ENCODE assay signal across 8 mouse cellular contexts in the genomic region with DNA sequence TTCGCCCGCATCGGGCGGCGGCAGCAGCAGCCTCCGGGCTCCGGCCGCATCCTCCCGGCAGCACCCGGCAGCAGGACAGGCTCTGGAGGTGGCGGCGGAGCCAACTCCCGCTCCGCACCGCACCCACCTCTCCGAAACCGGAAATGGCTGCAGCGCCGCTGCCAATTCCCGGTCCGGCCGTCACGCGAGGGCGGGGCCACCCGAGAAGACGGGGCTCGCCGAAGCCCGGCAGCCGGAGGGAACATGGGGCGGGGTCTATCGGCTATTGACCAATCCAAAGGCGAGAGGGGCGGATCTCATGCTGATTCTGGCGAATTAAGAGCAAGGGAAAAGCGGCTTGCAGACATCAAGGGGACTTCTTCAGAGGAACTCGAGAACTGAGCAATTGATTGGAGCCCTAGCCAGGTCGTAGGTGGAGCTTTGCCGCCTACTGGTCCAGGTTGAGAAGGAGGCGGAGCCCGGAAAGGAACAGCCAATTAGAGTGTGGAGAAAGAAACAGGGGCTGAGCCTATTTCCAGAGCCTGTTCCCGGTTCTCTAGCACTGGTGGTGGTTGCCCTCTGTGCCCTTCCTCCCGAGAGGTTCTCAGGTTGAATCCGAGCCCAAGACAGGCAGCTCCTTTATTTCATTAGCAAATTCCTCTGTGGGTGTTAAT. TPM values are rescaled to one million over a fixed set of nuclear protein-coding genes. Genes with fewer than 3 reads are reported as not detected.
DNase-seq lines count a peak whose midpoint lies in the region; ATAC-seq and TF ChIP-seq lines count a peak whose summit lies in the region.

A gene (minus strand): TSS at position 234 of the 653 bp plus-strand sequence.

- no peaks in the 10 kb centered on the region for H3K9me3 ChIP-seq in E14TG2a.4 (ENCODE audit: low read length)
- no peaks in the 10 kb centered on the region for H3K9me3 ChIP-seq in forebrain, embryonic 12.5 days
- H3K9me3 ChIP-seq in heart, postnatal 0 days (replicated peaks; ENCODE audit: control insufficient read depth, low read length): no peaks in the 10 kb centered on the region
- H3K9me3 ChIP-seq in liver, embryonic 16.5 days (replicated peaks; ENCODE audit: control insufficient read depth, low read length): no peaks in the 10 kb centered on the region
- H3K9me3 ChIP-seq in neural tube, embryonic 13.5 days: no peaks in the 10 kb centered on the region

- peak within 1 kb of the TSS; percentile 79 for H3K27ac ChIP-seq in forebrain, embryonic 12.5 days
- peak within 1 kb of the TSS; percentile 94 for H3K27ac ChIP-seq in heart, postnatal 0 days (ENCODE audit: low read depth)
- H3K27ac ChIP-seq in liver, embryonic 16.5 days (ENCODE audit: low read length): peak within 1 kb of the TSS; percentile 61
- peak within 1 kb of the TSS; percentile 86 for H3K27ac ChIP-seq in neural tube, embryonic 13.5 days (replicated peaks)
- peak within 1 kb of the TSS; percentile 88 for H3K27ac ChIP-seq in testis, adult 2 months (ENCODE audit: control insufficient read depth, insufficient read depth, low read depth, low read length)

- TF ChIP-seq POLR2A in testis, adult 2 months (IDR thresholded peaks at IDR 0.05; ENCODE audit: control insufficient read depth, low read depth, low read length): peak; percentile 80

- H3K27me3 ChIP-seq in E14TG2a.4 (ENCODE audit: insufficient read depth, low read length): no peaks in the 10 kb centered on the region
- no peaks in the 10 kb centered on the region for H3K27me3 ChIP-seq in forebrain, embryonic 12.5 days
- no peaks in the 10 kb centered on the region for H3K27me3 ChIP-seq in heart, postnatal 0 days (ENCODE audit: control insufficient read depth, insufficient read depth, low read length)
- no peaks in the 10 kb centered on the region for H3K27me3 ChIP-seq in liver, embryonic 16.5 days (ENCODE audit: control insufficient read depth, insufficient read depth, low read depth, low read length)
- H3K27me3 ChIP-seq in neural tube, embryonic 13.5 days: no peaks in the 10 kb centered on the region
- H3K27me3 ChIP-seq in testis, adult 2 months (ENCODE audit: control insufficient read depth, insufficient read depth, low read length): no peaks in the 10 kb centered on the region

- no peaks in the 10 kb centered on the region for H3K36me3 ChIP-seq in E14TG2a.4 (ENCODE audit: insufficient read depth, low read length)
- no peaks in the 10 kb centered on the region for H3K36me3 ChIP-seq in forebrain, embryonic 12.5 days (replicated peaks)
- no peaks in the 10 kb centered on the region for H3K36me3 ChIP-seq in heart, postnatal 0 days (replicated peaks; ENCODE audit: control insufficient read depth, insufficient read depth, low read length)
- no peaks in the 10 kb centered on the region for H3K36me3 ChIP-seq in liver, embryonic 16.5 days (ENCODE audit: control insufficient read depth, insufficient read depth)
- H3K36me3 ChIP-seq in neural tube, embryonic 13.5 days: no peaks in the 10 kb centered on the region
- no peaks in the 10 kb centered on the region for H3K36me3 ChIP-seq in testis, adult 2 months (ENCODE audit: control insufficient read depth, insufficient read depth, low read length)

- peak; percentile 33; the same call in 1 of the 2 replicates for TF ChIP-seq EP300 in heart, postnatal 0 days (IDR thresholded peaks at IDR 0.05; ENCODE audit: low read depth)

- peak within 1 kb of the TSS; percentile 96 for H3K4me3 ChIP-seq in E14TG2a.4 (replicated peaks; ENCODE audit: low read length)
- peak within 1 kb of the TSS; percentile 97 for H3K4me3 ChIP-seq in forebrain, embryonic 12.5 days (replicated peaks)
- H3K4me3 ChIP-seq in heart, postnatal 0 days (ENCODE audit: low read depth, low read length): peak within 1 kb of the TSS; percentile 100
- H3K4me3 ChIP-seq in liver, embryonic 16.5 days (ENCODE audit: low read depth, low read length): peak within 1 kb of the TSS; percentile 76
- peak within 1 kb of the TSS; percentile 91 for H3K4me3 ChIP-seq in neural tube, embryonic 13.5 days
- H3K4me3 ChIP-seq in testis, adult 2 months (ENCODE audit: control insufficient read depth, low read depth, low read length): peak within 1 kb of the TSS; percentile 98

- peak within 1 kb of the TSS; percentile 98 for H3K4me2 ChIP-seq in forebrain, embryonic 12.5 days
- peak within 1 kb of the TSS; percentile 99 for H3K4me2 ChIP-seq in heart, postnatal 0 days (ENCODE audit: low read depth, low read length)
- H3K4me2 ChIP-seq in liver, embryonic 16.5 days (ENCODE audit: low read depth, low read length): peak within 1 kb of the TSS; percentile 99
- H3K4me2 ChIP-seq in neural tube, embryonic 13.5 days: peak within 1 kb of the TSS; percentile 99

- peak within 1 kb of the TSS; percentile 93 for H3K9ac ChIP-seq in forebrain, embryonic 12.5 days
- peak within 1 kb of the TSS; percentile 98 for H3K9ac ChIP-seq in heart, postnatal 0 days (replicated peaks; ENCODE audit: low read depth, low read length)
- H3K9ac ChIP-seq in liver, embryonic 16.5 days (ENCODE audit: low read depth, low read length): peak within 1 kb of the TSS; percentile 85
- H3K9ac ChIP-seq in neural tube, embryonic 13.5 days: peak within 1 kb of the TSS; percentile 85

- H3K4me1 ChIP-seq in E14TG2a.4 (replicated peaks; ENCODE audit: low read depth, low read length): peaks cover 28% of the 10 kb centered on the region
- peaks cover 17% of the 10 kb centered on the region for H3K4me1 ChIP-seq in forebrain, embryonic 12.5 days
- peaks cover 13% of the 10 kb centered on the region for H3K4me1 ChIP-seq in heart, postnatal 0 days (ENCODE audit: control insufficient read depth, insufficient read depth)
- H3K4me1 ChIP-seq in liver, embryonic 16.5 days (ENCODE audit: control insufficient read depth, low read depth, low read length): peaks cover 15% of the 10 kb centered on the region
- peaks cover 24% of the 10 kb centered on the region for H3K4me1 ChIP-seq in neural tube, embryonic 13.5 days (replicated peaks)
- H3K4me1 ChIP-seq in testis, adult 2 months (ENCODE audit: control insufficient read depth, insufficient read depth, low read length): peaks cover 8% of the 10 kb centered on the region

- peak; percentile 99 for DNase-seq in c-Kit-positive CD71-positive TER-119-positive erythroid progenitor cells, embryonic 14.5 days (ENCODE audit: low spot score)
- DNase-seq in heart, postnatal 0 days (ENCODE audit: low spot score): peak; percentile 100
- DNase-seq in kidney, postnatal 4 days: peak; percentile 99 to 100

- TF ChIP-seq CTCF in E14TG2a.4 (conservative IDR thresholded peaks at IDR 0.05; ENCODE audit: low read length): no peak
- peak; percentile 19; the same call in 1 of the 2 replicates for TF ChIP-seq CTCF in heart, postnatal 0 days (IDR thresholded peaks at IDR 0.05; ENCODE audit: low read depth)
- no peak for TF ChIP-seq CTCF in testis, adult 2 months (IDR thresholded peaks at IDR 0.05; ENCODE audit: control insufficient read depth, insufficient read depth, insufficient replicate concordance, low read depth, low read length)

- ATAC-seq in forebrain, embryonic 12.5 days (ENCODE audit: low FRiP score): peak; percentile 99
- ATAC-seq in heart, postnatal 0 days (ENCODE audit: insufficient read depth, low read depth): peak; percentile 97
- ATAC-seq in liver, embryonic 16.5 days (ENCODE audit: low read depth): peak; percentile 95
- ATAC-seq in neural tube, embryonic 13.5 days (ENCODE audit: low read depth): peak; percentile 99

- WGBS in forebrain, embryonic 12.5 days: under 1% methylated on average over 45 of the region's 45 CpGs
- WGBS in heart, postnatal 0 days: under 1% methylated on average over 45 of the region's 45 CpGs
- under 1% methylated on average over 45 of the region's 45 CpGs for WGBS in liver, embryonic 16.5 days (ENCODE audit: insufficient replicate concordance)
- WGBS in neural tube, embryonic 13.5 days: under 1% methylated on average over 45 of the region's 45 CpGs

RNA-seq across cellular contexts. Expression of the gene that starts here (rescaled TPM):
- 50.8 and 54.2 TPM in 2 replicates for polyA plus RNA-seq in forebrain, embryonic 12.5 days (2016; fragmentation: Nextera tagmentation; extraction: Ambion mirVana)
- total RNA-seq in heart, postnatal 0 days (2014; rRNA removed; ENCODE audit: low replicate concordance): 23.5 and 66.6 TPM in 2 replicates
- 65.1 and 67.0 TPM in 2 replicates for polyA plus RNA-seq in heart, postnatal 0 days (2015; fragmentation: Nextera tagmentation; extraction: Ambion mirVana)
- 28.1 and 30.8 TPM in 2 replicates for polyA plus RNA-seq in liver, embryonic 16.5 days (2015; fragmentation: Nextera tagmentation; extraction: Ambion mirVana)
- polyA plus RNA-seq in neural tube, embryonic 13.5 days (2015; fragmentation: Nextera tagmentation; extraction: Ambion mirVana): 63.9 and 65.1 TPM in 2 replicates
- 9.1 and 9.4 TPM in 2 replicates for polyA plus RNA-seq in testis, adult 2 months (2012; rRNA removed)

Comparison
In these comparisons a context has a peak if more than half of its experiments do, and no peak if none do; other contexts are left out.
1. Peak in every context shown above with its lines: DNase-seq, ATAC-seq, H3K4me3 ChIP-seq and H3K27ac ChIP-seq.